Mouse (Mus musculus) limb, embryonic 10.5 days (tissue): ENCODE results near the gene Bcl11b. TPM values are rescaled to one million over a fixed set of nuclear protein-coding genes. Genes with fewer than 3 reads are reported as not detected.
A peak's percentile ranks its signal among the peaks of the same experiment; 100 is the strongest.

Experiments
- DNase-seq: peaks from one replicate; pipeline ENCODE4 v3.0.0-alpha.2; 2017; ENCODE audit warnings: low spot score
- H3K27ac ChIP-seq: fragments of 300-500 bp; sonication (generic); 2 replicates; pipeline ENCODE4 v1.5.1; 2016; ENCODE audit warnings: mild to moderate bottlenecking
- H3K27me3 ChIP-seq: fragments of 300-500 bp; sonication (generic); 2 replicates; pipeline ENCODE4 v1.6.1; 2016; ENCODE audit warnings: low read depth, mild to moderate bottlenecking; ENCODE audit not compliant: poor library complexity, severe bottlenecking
- H3K36me3 ChIP-seq: fragments of 300-500 bp; sonication (generic); 2 replicates; pipeline ENCODE4 v1.6.1; 2016; ENCODE audit warnings: mild to moderate bottlenecking, moderate library complexity
- H3K4me1 ChIP-seq: fragments of 300-500 bp; sonication (generic); 2 replicates; pipeline ENCODE4 v1.6.1; 2016
- H3K4me3 ChIP-seq: fragments of 300-500 bp; sonication (generic); 2 replicates; pipeline ENCODE4 v1.5.1; 2016; ENCODE audit warnings: mild to moderate bottlenecking, moderate library complexity
- H3K9me3 ChIP-seq: fragments of 300-500 bp; sonication (generic); replicated peaks from 2 replicates; pipeline ENCODE4 v1.6.1; 2016; ENCODE audit warnings: mild to moderate bottlenecking
- WGBS: fragments of 180-500 bp; shearing (Covaris S2); methylation state at CpG from one replicate; pipeline ENCODE4 v1.1.7; 2016; 5-methylcytosine and 5-hydroxymethylcytosine counted together
- polyA plus RNA-seq: library from polyadenylated mRNA; unstranded; fragments of >200 nt; fragmentation: Nextera tagmentation; extraction: Ambion mirVana; gene quantifications from 2 replicates; pipeline ENCODE4 v1.2.1, GENCODE M21; 2016

Bcl11b gene
- polyA plus RNA-seq, 1 experiment from 2014 or later = 7.8 TPM

- Histone ChIP-seq H3K4me1 (peaks cover 93% of the 10 kb centered on the region), H3K27me3 (no peaks in the 10 kb centered on the region), H3K9me3 (no peaks in the 10 kb centered on the region), H3K27ac (peak overlapping the region; percentile 79), H3K36me3 (peaks cover 3% of the 10 kb centered on the region; the same call in 1 of the 2 replicates), H3K4me3 (no peak overlapping the region)
- DNase-seq = no peak
- WGBS = 18% methylated on average over 7 of the region's 7 CpGs
Measured at GRCm38 (mm10) chr12:107962852-107963251, 40.5 kb downstream of the Bcl11b start.

- 77% methylated on average over 15 of the region's 15 CpGs for WGBS
- Histone ChIP-seq H3K4me1 (peaks cover 83% of the 10 kb centered on the region), H3K36me3 (peaks cover 3% of the 10 kb centered on the region; the same call in 1 of the 2 replicates), H3K9me3 (no peaks in the 10 kb centered on the region), H3K27ac (no peak overlapping the region), H3K4me3 (no peak overlapping the region), H3K27me3 (no peaks in the 10 kb centered on the region)
- DNase-seq = no peak
Measured at GRCm38 (mm10) chr12:107961843-107962242, 41.6 kb downstream of the Bcl11b start.

GRCm38 (mm10) chr12:107960789-107961491 is 42.5 kb downstream of the Bcl11b start:
- H3K27ac ChIP-seq = peak overlapping the region; percentile 63
- no peaks in the 10 kb centered on the region for H3K9me3 ChIP-seq
- peaks cover 4% of the 10 kb centered on the region; the same call in 1 of the 2 replicates for H3K36me3 ChIP-seq
- no peaks in the 10 kb centered on the region for H3K27me3 ChIP-seq
- DNase-seq = no peak
- WGBS = 49% methylated on average over 12 of the region's 12 CpGs
- H3K4me3 ChIP-seq = peak overlapping the region; percentile 18; the same call in 1 of the 2 replicates
- peaks cover 74% of the 10 kb centered on the region for H3K4me1 ChIP-seq

DNA sequence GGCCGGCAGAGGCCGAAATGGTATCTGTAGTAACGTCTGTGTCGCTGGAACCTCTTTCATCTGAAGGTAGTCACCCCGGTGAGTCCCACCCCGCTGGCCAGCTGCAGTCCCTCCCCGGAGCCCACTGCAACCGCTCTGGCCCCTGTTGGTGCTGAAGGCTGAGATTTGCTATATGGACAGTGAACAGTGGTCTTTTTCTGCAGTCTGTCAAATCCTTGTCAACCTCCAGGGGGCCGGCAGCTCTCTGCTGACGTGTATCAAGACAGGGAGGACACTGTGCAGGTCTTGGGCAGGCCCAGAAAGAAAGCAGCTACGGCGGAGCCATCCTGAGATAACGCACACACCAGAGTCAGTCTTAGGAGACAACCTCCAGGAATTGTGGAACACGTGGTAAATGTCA is 43.0 kb downstream of the Bcl11b start:
- WGBS = 35% methylated on average over 14 of the region's 14 CpGs
- peaks cover 70% of the 10 kb centered on the region for H3K4me1 ChIP-seq
- no peaks in the 10 kb centered on the region for H3K27me3 ChIP-seq
- H3K4me3 ChIP-seq = peak overlapping the region; percentile 18; the same call in 1 of the 2 replicates
- H3K36me3 ChIP-seq = peaks cover 4% of the 10 kb centered on the region; the same call in 1 of the 2 replicates
- H3K27ac ChIP-seq = peak overlapping the region; percentile 63
- no peaks in the 10 kb centered on the region for H3K9me3 ChIP-seq
- peak; percentile 69 for DNase-seq

GRCm38 (mm10) chr12:107959872-107960271 is 43.5 kb downstream of the Bcl11b start:
- 27% methylated on average over 8 of the region's 8 CpGs for WGBS
- H3K4me1 ChIP-seq = peaks cover 70% of the 10 kb centered on the region
- H3K27me3 ChIP-seq = no peaks in the 10 kb centered on the region
- peaks cover 4% of the 10 kb centered on the region; the same call in 1 of the 2 replicates for H3K36me3 ChIP-seq
- no peaks in the 10 kb centered on the region for H3K9me3 ChIP-seq
- H3K4me3 ChIP-seq = no peak overlapping the region
- H3K27ac ChIP-seq = peak overlapping the region; percentile 53
- no peak for DNase-seq

DNA sequence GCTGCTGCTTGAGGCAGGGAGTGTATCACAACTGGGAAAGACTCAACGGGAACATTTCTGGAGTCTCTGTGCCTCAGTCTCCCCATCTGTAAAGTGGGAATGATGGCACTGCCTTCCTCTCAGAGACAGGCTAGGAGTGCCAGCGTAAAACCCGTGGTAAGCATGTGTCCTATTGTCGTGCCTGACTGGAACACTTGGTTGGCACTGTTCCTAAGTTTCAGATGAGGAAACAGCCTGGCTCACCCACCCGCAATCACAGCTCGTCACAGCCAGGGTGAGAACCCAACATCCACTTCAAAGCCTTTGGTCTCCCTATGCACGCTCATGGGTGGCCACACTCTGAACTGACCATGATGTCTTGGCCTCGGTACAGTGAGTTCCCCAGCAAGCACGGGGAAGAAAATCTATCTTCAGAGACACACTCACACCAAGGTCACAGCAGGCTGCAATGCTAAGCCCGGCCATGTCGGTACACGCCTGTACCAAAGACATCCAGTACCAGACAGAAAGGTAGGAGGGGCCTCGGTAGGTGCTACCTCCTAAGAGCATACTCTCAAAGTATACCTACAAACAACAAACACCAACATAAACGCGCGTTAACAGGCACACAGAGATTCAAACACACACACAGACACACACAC is 50.2 kb downstream of the Bcl11b start:
- WGBS = 89% methylated on average over 16 of the region's 16 CpGs
- peaks cover 62% of the 10 kb centered on the region for H3K4me1 ChIP-seq
- no peak overlapping the region for H3K4me3 ChIP-seq
- H3K9me3 ChIP-seq = no peaks in the 10 kb centered on the region
- H3K27ac ChIP-seq = no peak overlapping the region
- DNase-seq = no peak
- H3K36me3 ChIP-seq = peaks cover 4% of the 10 kb centered on the region; the same call in 1 of the 2 replicates
- H3K27me3 ChIP-seq = no peaks in the 10 kb centered on the region

- Histone ChIP-seq H3K27me3 (no peaks in the 10 kb centered on the region), H3K36me3 (peaks cover 9% of the 10 kb centered on the region; the same call in 1 of the 2 replicates), H3K4me3 (peak overlapping the region; percentile 21; the same call in 1 of the 2 replicates), H3K27ac (peak overlapping the region; percentile 46; the same call in 1 of the 2 replicates), H3K9me3 (no peaks in the 10 kb centered on the region), H3K4me1 (peaks cover 67% of the 10 kb centered on the region)
- WGBS = 45% methylated on average over 20 of the region's 20 CpGs
- no peak for DNase-seq
Measured at GRCm38 (mm10) chr12:107952318-107952724, 51.1 kb downstream of the Bcl11b start.

DNA sequence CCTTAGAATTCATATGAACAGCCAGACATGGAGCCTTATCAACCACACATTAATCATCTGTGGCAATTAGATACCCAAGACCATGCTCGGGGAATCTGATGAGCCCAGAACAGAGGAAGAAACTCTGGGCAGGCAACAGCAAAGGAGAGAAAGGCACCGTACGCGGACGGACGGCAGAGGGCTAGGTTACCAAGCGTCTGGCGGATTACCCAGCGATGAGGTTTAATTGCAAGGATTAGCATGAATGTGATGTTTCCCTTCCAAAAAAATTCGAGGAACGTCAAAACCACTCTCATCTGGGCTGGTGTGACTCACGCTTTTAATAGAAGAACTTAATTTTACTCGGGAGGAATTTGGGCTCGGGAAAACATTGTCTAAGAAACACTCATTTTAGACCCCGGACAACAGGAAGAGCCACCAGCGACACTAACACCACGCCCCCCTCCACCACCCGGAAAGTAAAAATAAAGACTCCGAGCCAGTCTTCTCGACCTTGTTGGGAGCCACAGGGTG is 52.7 kb downstream of the Bcl11b start:
- DNase-seq = no peak
- Histone ChIP-seq H3K4me3 (no peak overlapping the region), H3K27me3 (no peaks in the 10 kb centered on the region), H3K9me3 (no peaks in the 10 kb centered on the region), H3K27ac (0 out of 2 replicates have a peak overlapping the region, but pooled peaks have one; percentile 39), H3K4me1 (peaks cover 67% of the 10 kb centered on the region), H3K36me3 (peaks cover 16% of the 10 kb centered on the region)
- 79% methylated on average over 20 of the region's 20 CpGs for WGBS

- no peak for DNase-seq
- Histone ChIP-seq H3K27ac (no peak overlapping the region), H3K27me3 (no peaks in the 10 kb centered on the region), H3K4me3 (no peak overlapping the region), H3K36me3 (peaks cover 16% of the 10 kb centered on the region), H3K4me1 (peaks cover 60% of the 10 kb centered on the region), H3K9me3 (no peaks in the 10 kb centered on the region)
- WGBS = 86% methylated on average over 10 of the region's 10 CpGs
Measured at GRCm38 (mm10) chr12:107949416-107949815, 54.0 kb downstream of the Bcl11b start.

- H3K4me3 ChIP-seq = no peak overlapping the region
- no peak for DNase-seq
- peaks cover 27% of the 10 kb centered on the region for H3K36me3 ChIP-seq
- 80% methylated on average over 7 of the region's 7 CpGs for WGBS
- peak overlapping the region; percentile 6; the same call in 1 of the 2 replicates for H3K27ac ChIP-seq
- no peaks in the 10 kb centered on the region for H3K9me3 ChIP-seq
- H3K27me3 ChIP-seq = no peaks in the 10 kb centered on the region
- H3K4me1 ChIP-seq = peaks cover 23% of the 10 kb centered on the region
Measured at GRCm38 (mm10) chr12:107942100-107942499, 61.3 kb downstream of the Bcl11b start.

- 92% methylated on average over 9 of the region's 9 CpGs for WGBS
- peaks cover 23% of the 10 kb centered on the region for H3K4me1 ChIP-seq
- no peaks in the 10 kb centered on the region for H3K9me3 ChIP-seq
- H3K27ac ChIP-seq = no peak overlapping the region
- H3K4me3 ChIP-seq = no peak overlapping the region
- no peak for DNase-seq
- no peaks in the 10 kb centered on the region for H3K27me3 ChIP-seq
- H3K36me3 ChIP-seq = peaks cover 18% of the 10 kb centered on the region; the same call in 1 of the 2 replicates
Measured at GRCm38 (mm10) chr12:107940774-107941173, 62.6 kb downstream of the Bcl11b start.

- Histone ChIP-seq H3K36me3 (peaks cover 17% of the 10 kb centered on the region; the same call in 1 of the 2 replicates), H3K4me1 (peaks cover 27% of the 10 kb centered on the region), H3K27me3 (no peaks in the 10 kb centered on the region), H3K4me3 (no peak overlapping the region), H3K27ac (no peak overlapping the region), H3K9me3 (no peaks in the 10 kb centered on the region)
- no peak for DNase-seq
- WGBS = 72% methylated on average over 4 of the region's 4 CpGs
Measured at GRCm38 (mm10) chr12:107939177-107939576, 64.2 kb downstream of the Bcl11b start.

DNA sequence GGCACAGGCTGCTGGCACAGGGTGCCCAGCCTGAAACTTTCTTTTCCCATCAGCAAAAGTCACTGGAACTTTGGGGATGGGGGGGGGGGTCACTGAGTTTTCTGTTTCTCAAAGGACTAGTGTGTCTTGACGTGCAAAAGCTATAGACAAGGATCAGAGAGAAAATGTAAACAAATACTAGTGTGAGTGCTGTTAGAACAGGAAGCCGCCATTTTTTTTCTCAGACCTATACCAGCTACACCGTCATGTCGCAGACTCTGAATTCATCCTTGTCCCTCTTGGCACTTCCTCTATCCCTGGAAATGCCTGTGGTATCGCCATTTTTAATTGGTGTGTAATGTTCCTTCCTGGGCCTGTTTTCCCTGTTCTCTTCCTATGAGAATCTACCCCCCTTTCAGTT is 66.4 kb downstream of the Bcl11b start:
- Histone ChIP-seq H3K27me3 (no peaks in the 10 kb centered on the region), H3K36me3 (peaks cover 10% of the 10 kb centered on the region; the same call in 1 of the 2 replicates), H3K4me1 (peaks cover 37% of the 10 kb centered on the region), H3K9me3 (no peaks in the 10 kb centered on the region), H3K27ac (no peak overlapping the region), H3K4me3 (no peak overlapping the region)
- WGBS = 87% methylated on average over 5 of the region's 5 CpGs
- DNase-seq = no peak
